Mouse (Mus musculus): ENCODE results near the gene Zcchc7.
"Not testable (repeated sequence)": the region's sequence is repeated elsewhere in the genome, so short reads cannot be mapped to it uniquely, and the experiment has no call there.

Gene Zcchc7

DNA sequence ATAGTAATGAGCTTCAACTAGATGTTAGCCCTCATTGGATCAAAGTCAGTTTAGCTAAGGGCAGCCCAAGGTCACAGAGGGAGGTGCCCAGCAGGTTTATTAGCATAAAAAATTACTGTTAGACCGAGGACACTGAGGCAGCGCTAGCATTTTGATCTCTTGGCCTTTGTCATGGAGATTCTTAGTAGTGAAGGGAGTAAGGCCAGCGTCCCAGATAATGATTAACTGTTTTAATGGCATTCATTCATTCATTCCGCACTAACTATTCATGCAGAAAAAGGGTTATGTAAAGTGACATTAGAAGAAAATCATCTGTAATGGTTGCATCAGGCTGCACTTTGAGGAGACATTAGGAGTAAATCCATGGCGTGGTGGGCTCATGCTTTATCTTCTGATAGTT is 165.2 kb downstream of the Zcchc7 start:
- DNase-seq = no peak

DNA sequence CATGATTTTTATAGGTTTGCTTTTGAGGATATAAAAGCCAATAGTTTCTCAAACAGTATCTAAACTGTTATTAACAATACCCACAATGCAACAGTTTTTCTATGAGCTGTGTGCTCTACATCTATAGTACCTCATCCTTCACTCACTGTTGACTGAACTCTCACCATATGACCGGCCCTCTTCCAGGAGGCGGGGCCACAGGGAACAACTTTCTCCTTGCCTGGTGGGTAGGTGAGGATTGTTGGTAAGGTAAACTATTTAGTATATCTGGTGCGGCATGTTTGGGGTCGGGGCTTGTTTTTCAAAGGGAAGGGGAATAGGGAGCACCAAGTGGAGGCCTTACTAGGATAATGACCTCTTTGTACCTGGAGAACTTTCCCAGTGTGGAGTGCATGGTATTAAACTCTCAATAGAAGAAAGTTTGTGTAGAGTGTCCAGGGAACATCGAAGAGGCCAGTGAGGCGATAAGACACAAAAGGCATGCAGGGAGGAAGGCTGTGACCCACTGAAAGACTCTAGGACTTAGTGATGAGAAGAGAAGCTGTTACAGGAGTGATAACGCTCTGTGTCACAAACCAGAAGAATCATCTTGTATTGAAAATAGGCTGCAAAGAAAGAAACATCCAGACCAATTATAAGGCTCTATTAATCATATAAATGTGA is 166.9 kb downstream of the Zcchc7 start:
- no peak for DNase-seq

GRCm38 (mm10) chr4:44923129-44923481 is 167.4 kb downstream of the Zcchc7 start:
- DNase-seq = no peak

DNA sequence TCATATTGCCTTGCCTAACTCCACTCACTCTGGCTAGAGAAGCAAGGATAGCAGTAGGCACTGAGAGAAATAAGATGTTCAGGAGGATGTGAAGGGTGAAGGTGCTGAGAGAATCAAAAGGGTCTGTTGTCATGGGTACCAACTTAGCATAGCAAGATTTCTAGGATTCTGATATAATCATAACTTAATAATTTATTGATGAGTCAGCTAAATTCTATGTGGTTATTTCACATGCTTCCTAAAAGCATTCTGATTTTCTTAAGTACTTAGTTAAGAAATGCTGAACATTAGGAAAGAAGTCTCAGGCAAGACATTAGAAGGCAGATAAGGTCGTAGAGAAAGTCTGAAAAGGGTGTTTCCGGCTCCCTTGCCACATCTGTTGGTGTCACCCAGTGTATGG is 172.3 kb downstream of the Zcchc7 start:
- DNase-seq = no peak

- DNase-seq = no peak
These were observed 173.1 kb downstream of the Zcchc7 start for GRCm38 (mm10) chr4:44928790-44929189.

DNA sequence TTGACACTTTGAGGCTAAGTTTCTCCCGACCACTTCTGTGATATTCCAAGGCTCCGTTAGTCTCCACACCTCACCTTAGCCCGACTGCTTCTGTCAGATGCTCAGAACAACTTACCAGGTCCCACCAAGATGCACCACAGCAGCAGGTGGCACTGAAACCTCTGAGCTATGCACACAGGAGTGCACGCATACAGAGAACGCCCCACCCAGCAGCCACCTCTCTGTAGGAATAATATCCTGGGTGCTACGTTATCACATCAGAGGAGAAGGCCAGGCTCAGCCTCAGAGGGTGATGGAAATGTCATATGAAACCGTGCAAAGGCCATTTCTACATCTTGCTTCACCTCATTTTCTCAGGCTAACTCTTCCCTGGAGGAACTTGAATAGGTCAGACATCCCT is 174.7 kb downstream of the Zcchc7 start:
- DNase-seq = no peak

- no peak for DNase-seq
These were observed 176.1 kb downstream of the Zcchc7 start for GRCm38 (mm10) chr4:44931732-44932131.

DNA sequence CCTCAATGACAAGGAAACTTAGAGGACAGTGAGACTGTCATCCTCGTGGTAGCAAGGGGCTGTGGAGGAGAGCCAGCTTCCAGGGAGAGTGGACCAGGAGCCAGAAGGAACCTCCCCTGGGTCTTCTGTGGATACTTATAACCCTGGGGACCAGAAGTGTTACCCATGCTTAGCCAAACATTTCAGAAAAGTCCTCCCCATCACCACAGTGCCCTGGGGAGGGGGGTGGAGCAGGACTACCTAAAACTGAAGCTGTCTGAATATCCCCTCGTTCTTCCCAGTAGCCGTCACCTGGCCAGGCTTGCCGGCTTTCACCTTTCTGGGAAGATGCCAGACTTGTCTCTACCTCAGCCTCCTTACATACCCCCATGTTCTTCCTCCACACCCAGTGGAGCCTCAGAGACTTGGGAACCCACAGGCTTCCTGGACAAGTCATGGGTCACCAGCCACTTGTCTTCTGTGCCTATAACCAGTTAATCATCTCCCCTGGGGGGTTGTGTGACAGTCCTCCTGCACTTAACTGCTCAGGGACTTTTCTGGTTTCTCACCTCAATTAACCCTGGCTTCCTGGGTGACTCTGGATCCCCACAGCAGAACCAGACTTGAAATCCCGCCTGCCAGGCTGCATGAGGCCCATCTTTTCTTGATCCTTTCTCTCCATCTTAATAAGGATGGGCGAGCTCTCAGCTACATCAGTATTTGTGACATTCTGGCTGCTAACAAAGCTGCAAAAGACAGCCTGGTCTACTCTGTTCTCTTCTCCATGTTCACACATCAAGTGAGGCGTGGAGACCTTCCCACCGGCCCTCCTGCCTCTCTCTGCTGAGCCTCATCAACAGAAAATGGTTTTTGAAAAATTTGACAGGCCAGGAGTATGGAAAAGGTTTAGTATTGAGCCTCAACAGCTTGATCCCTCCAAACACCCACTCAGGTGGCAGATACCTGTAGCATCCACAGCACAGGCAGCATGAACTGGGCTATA is 183.0 kb downstream of the Zcchc7 start:
- DNase-seq = no peak

- DNase-seq = no peak
These were observed 184.0 kb downstream of the Zcchc7 start for GRCm38 (mm10) chr4:44939576-44940249.

DNA sequence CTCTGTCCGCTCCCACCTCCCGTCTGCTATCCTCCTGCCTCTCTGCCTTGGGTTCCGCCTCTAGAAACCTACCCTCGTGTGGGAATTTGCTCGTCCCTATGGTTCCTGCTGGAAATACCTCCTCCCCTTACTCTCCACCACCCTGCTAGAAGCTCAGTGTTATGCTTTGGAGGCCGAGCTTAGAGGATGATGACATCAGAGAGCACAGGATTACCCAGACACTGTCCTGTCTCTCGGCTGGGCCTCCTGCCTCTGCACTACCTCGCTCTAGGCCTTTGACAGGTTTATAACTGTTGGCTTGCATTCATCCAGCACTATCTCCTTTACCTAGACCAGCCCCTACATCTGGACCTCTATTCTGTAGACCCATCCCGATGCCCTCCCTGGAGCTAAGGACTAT is 184.6 kb downstream of the Zcchc7 start:
- no peak for DNase-seq

DNA sequence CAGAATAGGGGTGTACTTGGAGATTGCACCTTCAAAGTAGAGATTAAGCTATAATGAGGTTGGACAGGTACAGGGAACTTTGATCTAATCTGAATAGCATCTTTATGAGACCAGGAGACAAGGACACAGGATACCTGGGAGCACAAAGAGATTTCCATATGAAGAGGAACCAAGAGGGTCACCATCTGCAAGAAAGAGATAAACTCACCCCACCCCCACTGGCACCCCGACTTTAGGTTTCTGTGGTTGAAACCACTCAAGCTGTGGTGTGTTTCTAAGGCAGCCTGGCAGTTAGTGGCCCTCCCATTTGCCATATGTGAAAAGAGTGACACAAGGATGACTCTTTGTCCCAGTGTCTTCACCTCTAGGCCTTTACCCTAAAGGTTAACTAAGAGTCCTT is 186.6 kb downstream of the Zcchc7 start:
- DNase-seq = no peak

DNA sequence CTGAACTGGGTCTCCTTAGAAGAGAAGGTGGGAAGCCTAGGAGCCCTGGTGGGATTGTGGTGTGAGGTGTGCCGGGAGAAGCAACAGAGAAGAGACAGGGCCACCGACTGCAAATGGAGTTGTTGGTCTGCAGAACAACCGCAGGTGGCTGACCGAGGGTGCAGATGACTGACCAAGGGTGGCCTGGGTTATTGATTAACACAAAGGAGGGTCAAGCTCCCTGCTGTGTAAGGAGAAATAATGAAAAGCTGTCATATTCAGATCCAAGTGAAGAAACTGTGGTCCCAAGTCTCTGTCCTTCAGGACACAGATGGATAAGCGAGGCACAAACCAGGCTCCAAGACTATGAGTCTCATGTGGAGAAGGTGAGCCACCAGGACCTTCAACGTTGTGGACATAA is 187.8 kb downstream of the Zcchc7 start:
- DNase-seq = no peak

- DNase-seq = no peak
These were observed 188.9 kb downstream of the Zcchc7 start for GRCm38 (mm10) chr4:44944426-44945075.

GRCm38 (mm10) chr4:44946126-44946525 is 190.4 kb downstream of the Zcchc7 start:
- DNase-seq = not testable (repeated sequence)

DNA sequence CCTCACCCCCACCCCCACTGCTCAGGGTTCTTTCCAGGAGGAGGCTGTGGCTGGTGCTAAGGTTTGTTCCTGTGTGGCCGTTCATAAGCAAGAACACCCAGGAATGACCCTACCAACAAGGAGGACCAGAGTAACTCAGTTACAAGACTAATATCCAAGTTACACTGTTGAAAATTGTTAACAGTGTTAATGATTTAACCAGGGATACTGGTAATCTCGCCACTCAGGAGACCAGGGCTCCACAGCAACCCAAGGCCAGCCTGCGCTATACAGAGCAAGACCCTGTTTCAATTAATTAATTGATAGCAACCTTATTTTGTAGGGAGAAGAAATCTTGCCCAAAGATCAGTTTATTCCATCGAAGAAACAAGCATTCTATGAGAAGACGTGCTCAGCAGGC is 191.8 kb downstream of the Zcchc7 start:
- no peak for DNase-seq

- DNase-seq = no peak
These were observed 192.6 kb downstream of the Zcchc7 start for GRCm38 (mm10) chr4:44948314-44948713.

GRCm38 (mm10) chr4:44953041-44953440 is 197.4 kb downstream of the Zcchc7 start:
- DNase-seq = no peak

- DNase-seq = no peak
These were observed 203.1 kb downstream of the Zcchc7 start for GRCm38 (mm10) chr4:44958776-44959175.

DNA sequence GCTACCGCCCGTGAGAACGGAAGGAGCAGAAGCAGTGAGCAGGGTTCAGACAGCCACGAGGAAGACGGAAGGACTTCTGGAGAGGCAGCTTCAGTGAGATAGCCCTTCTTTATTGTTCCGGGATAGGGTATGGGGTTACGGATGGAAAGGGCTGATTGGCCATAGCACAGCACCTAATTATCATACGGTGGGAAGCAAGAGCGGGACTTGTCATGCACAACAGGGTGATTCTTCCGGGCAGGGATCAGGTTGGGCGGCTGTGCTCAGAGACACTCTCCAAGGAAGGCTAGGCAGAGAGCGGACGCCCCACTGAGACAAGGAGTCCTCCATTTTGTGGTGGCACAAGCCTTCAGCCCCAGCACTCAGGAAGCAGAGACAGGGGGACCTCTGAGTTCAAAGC is 203.5 kb downstream of the Zcchc7 start:
- DNase-seq = no peak

DNA sequence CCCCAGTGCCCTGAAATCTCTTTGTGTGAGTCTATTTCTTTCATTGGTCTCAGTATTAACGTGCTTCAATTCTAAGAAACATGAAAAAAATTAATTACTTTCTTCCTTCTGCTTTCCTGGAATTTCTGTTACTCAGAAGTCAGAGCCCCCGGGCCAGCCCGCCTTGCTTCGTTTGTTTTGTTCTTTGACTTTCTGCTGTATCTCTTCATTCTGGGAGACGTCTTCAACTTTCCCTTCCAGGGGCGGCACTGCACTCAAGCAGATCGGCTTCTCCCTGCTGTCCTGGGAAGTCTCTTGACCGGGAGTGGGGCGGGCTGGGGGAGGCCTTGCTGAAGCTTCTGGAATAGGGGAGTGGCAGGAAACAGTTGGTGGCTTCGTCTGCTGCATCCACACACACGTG is 207.5 kb downstream of the Zcchc7 start:
- no peak for DNase-seq

- no peak for DNase-seq
These were observed 209.5 kb downstream of the Zcchc7 start for GRCm38 (mm10) chr4:44965175-44965574.

- no peak for DNase-seq
These were observed 210.1 kb downstream of the Zcchc7 start for GRCm38 (mm10) chr4:44965736-44966135.

- no peak for DNase-seq
These were observed 211.7 kb downstream of the Zcchc7 start for GRCm38 (mm10) chr4:44967402-44967801.
